Mouse (Mus musculus) spleen, adult 10 weeks (tissue): Measurements from ENCODE around the gene Olfr628. TPM values are rescaled to one million over a fixed set of nuclear protein-coding genes. Genes with fewer than 3 reads are reported as not detected.

Experiments
- polyA plus RNA-seq: library from polyadenylated mRNA; stranded (reverse); fragments of 350-450 nt; fragmentation: Illumina TruSeq; extraction: RNeasy Lipid Tissue Mini Kit (QIAGEN cat#74804); gene quantifications from one replicate; pipeline ENCODE4 v1.2.3, GENCODE M21; 2015; ENCODE audit warnings: low replicate concordance; ENCODE audit not compliant: insufficient read depth

Olfr628 gene
- polyA plus RNA-seq: not detected

DNA sequence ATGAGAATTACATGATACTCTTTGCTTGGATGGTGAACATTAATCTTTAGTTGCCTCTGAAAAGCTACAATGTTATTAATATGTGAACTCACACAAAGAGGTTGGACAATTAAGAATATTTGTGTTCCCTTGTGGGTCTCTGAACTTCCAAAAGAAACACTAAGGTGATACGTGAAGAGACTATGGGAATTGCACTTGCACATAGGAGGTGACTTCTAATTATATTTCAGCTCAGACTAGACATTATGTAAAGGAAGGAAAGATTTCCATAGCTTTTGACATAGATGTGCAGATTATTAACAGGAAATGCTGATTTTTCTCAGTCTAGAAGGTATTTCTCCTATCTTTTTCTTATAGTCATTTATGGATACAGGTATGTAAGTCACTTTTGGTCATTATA lies at the start of gene Olfr628:
Gene Olfr628, plus strand, starts transcription at position 301 of the 400 bp plus-strand sequence.

GRCm38 (mm10) chr7:103682420-103682819 lies 47.8 kb upstream of the Olfr628 start, which contains the start of gene Olfr625-ps1:
TSS of gene Olfr625-ps1 (plus strand) at chr7:103682720.

GRCm38 (mm10) chr7:103714371-103714770 lies 15.8 kb upstream of the Olfr628 start, which contains the start of gene Olfr243:
TSS of gene Olfr243 (plus strand) at chr7:103714671.

DNA sequence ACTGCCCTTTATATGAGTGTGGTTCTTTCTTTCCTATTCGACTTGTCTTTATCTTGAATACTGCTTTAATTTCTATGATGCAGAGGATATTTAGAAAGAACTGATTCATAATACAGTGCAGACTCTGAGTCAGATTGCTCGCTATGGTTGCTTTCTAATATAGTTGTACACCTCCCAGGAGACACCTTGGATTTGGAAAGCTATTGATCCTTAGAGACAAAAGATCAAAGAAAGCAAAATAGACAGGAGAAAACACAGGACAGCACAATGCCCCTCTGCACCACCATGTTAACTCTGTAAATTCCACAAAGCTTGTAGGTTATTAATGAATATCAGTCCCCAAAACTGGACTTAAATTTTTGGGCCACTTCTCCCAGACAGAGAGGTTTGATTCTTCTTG lies 14.7 kb downstream of the Olfr628 start, which contains the start of gene Olfr629:
Gene Olfr629, minus strand, starts transcription at position 101 of the 400 bp plus-strand sequence.

DNA sequence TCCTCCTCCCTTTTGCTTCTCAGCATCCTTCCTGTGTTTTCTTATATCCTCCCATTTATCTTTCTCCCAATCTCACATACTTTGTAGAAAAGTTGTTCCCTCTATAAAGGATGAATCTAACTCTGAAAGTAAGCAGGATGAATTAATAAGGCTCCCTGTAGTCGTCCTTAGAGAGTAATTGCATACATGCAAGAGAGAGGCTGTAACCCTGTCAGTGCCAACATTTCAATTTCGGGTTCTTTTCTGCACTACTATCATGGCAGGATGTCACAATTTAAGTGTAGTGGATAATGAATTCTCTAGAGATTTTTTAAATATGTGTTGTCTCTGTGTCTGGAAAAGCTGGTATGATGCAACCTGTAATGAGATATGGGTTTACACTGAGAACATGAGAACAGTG lies 27.1 kb downstream of the Olfr628 start, which contains the start of gene Olfr630:
Gene Olfr630, minus strand, starts transcription at position 101 of the 400 bp plus-strand sequence.

DNA sequence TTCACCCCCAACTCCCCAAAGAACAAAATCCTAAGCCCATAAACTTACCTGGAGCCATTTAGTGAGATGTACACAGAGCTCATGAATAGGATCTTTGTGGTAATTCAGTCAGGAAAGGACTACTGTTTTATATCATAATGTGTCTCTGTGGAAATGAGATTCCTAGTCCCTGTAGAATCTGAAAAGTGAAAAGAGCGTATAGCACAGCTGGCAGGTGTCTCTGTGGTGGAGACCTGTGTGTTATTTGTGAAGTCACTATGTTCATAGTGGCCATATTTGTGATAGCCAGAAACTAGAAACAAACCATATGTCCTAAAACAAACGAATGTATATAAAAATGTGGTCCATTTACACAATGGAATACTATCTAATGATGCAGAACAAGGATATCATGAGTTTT lies 41.3 kb downstream of the Olfr628 start, which contains the start of gene Olfr69:
Gene Olfr69, minus strand, starts transcription at position 101 of the 400 bp plus-strand sequence.

GRCm38 (mm10) chr7:103779598-103779997 lies 49.4 kb downstream of the Olfr628 start, which contains the start of gene Olfr68:
TSS of gene Olfr68 (minus strand) at chr7:103779698.

Other genes with a start within 250 kb of the Olfr628 start
- gene Olfr609, start 232.3 kb upstream of the Olfr628 start, polyA plus RNA-seq: not detected
- gene Olfr610, start 218.3 kb upstream of the Olfr628 start, polyA plus RNA-seq: not detected
- not detected for gene Olfr611, start 209.5 kb upstream of the Olfr628 start, polyA plus RNA-seq
- not detected for gene Olfr612, start 187.7 kb upstream of the Olfr628 start, polyA plus RNA-seq
- gene Olfr613, start 182.3 kb upstream of the Olfr628 start, polyA plus RNA-seq: not detected
- not detected for gene Olfr615, start 174.3 kb upstream of the Olfr628 start, polyA plus RNA-seq
- not detected for gene Olfr616, start 161.2 kb upstream of the Olfr628 start, polyA plus RNA-seq
- not detected for gene Olfr617, start 157.3 kb upstream of the Olfr628 start, polyA plus RNA-seq
- gene Olfr618, start 140.3 kb upstream of the Olfr628 start, polyA plus RNA-seq: not detected
- gene Olfr619, start 129.8 kb upstream of the Olfr628 start, polyA plus RNA-seq: not detected
- not detected for gene Olfr620, start 117.8 kb upstream of the Olfr628 start, polyA plus RNA-seq
- not detected for gene Olfr622, start 87.7 kb upstream of the Olfr628 start, polyA plus RNA-seq
- gene Olfr623, start 66.7 kb upstream of the Olfr628 start, polyA plus RNA-seq: not detected
- 0.14 TPM for gene Olfr624, start 59.2 kb upstream of the Olfr628 start, polyA plus RNA-seq
- gene Olfr625-ps1, start 47.7 kb upstream of the Olfr628 start, polyA plus RNA-seq: not detected
- gene Olfr243, start 15.7 kb upstream of the Olfr628 start, polyA plus RNA-seq: not detected
- not detected for gene Olfr629, start 14.6 kb downstream of the Olfr628 start, polyA plus RNA-seq
- not detected for gene Olfr630, start 27.0 kb downstream of the Olfr628 start, polyA plus RNA-seq
- not detected for gene Olfr69, start 41.2 kb downstream of the Olfr628 start, polyA plus RNA-seq
- not detected for gene Olfr68, start 49.3 kb downstream of the Olfr628 start, polyA plus RNA-seq
- gene Olfr67, start 61.4 kb downstream of the Olfr628 start, polyA plus RNA-seq: not detected
- 4,439 TPM for gene Hbb-bt, start 83.6 kb downstream of the Olfr628 start, polyA plus RNA-seq
- 24,371 TPM for gene Hbb-bs, start 97.7 kb downstream of the Olfr628 start, polyA plus RNA-seq
- gene Hbb-bh2, start 110.1 kb downstream of the Olfr628 start, polyA plus RNA-seq: not detected
- 0.80 TPM for gene Hbb-bh1, start 112.8 kb downstream of the Olfr628 start, polyA plus RNA-seq
- not detected for gene Hbb-y, start 122.8 kb downstream of the Olfr628 start, polyA plus RNA-seq
- not detected for gene Olfr66, start 155.9 kb downstream of the Olfr628 start, polyA plus RNA-seq
- not detected for gene Olfr64, start 164.1 kb downstream of the Olfr628 start, polyA plus RNA-seq
- not detected for gene Olfr65, start 173.1 kb downstream of the Olfr628 start, polyA plus RNA-seq
- gene Olfr631, start 198.5 kb downstream of the Olfr628 start, polyA plus RNA-seq: not detected
- gene Olfr632, start 204.0 kb downstream of the Olfr628 start, polyA plus RNA-seq: not detected
- gene Olfr633, start 214.1 kb downstream of the Olfr628 start, polyA plus RNA-seq: not detected
- gene Olfr635, start 240.8 kb downstream of the Olfr628 start, polyA plus RNA-seq: not detected